In the genomic region with DNA sequence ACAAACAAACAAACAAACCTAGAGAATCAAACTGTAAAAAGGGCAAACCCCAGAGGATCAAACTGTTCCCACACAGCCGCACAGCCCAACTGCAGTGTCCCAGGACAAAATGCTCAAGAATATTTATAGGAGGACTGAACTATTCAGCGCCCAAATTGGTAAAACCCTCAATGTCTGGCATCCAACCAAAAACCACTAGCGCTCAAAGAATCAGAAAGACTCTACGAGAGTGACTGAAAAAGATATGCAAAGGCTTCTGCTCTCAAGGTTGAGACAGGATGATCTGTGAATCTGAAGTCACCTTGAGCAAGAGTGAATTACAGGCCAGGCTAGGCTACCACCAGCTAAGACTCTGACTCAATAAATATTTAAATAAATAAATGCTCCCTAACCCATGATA, we compare ENCODE assay signal across 19 mouse cellular contexts.
"Had no signal": no experiment of that assay in that cellular context is flagged by ENCODE, and none has a peak within 500 bp of the region (broad histone marks: within the 10 kb centered on the region; RNA-seq: fewer than 3 reads in every experiment).

No protein-coding gene starts in this region.

- H3K4me2 ChIP-seq: lung, embryonic 14.5 days; midbrain, embryonic 12.5 days; neural tube, embryonic 13.5 days; neural tube, embryonic 15.5 days had no signal

- H3K27me3 ChIP-seq: midbrain, embryonic 12.5 days; neural tube, embryonic 13.5 days; neural tube, embryonic 15.5 days had no signal

- DNase-seq: lung, adult 18-20 months; lung, embryonic 14.5 days; lung, postnatal 10 days; lung, postnatal 4 days; midbrain, embryonic 14.5 days; retina, postnatal 1 day; right cerebral cortex, adult 18-20 months; right cerebral cortex, postnatal 25 days; right cerebral cortex, postnatal 4 days; spleen, adult 18-20 months; thymus, adult 18-20 months; thymus, postnatal 14 days; thymus, postnatal 36 days had no signal

- H3K36me3 ChIP-seq: midbrain, embryonic 10.5 days; midbrain, embryonic 12.5 days; neural tube, embryonic 13.5 days; neural tube, embryonic 15.5 days had no signal

- ATAC-seq: midbrain, embryonic 16.5 days had no signal

- H3K4me3 ChIP-seq: midbrain, embryonic 10.5 days; midbrain, embryonic 12.5 days; myocyte; neural tube, embryonic 13.5 days; neural tube, embryonic 15.5 days had no signal

- H3K9me3 ChIP-seq: midbrain, embryonic 10.5 days; midbrain, embryonic 12.5 days; neural tube, embryonic 13.5 days; neural tube, embryonic 15.5 days had no signal

- H3K9ac ChIP-seq: lung, embryonic 14.5 days; midbrain, embryonic 12.5 days; neural tube, embryonic 13.5 days; neural tube, embryonic 15.5 days had no signal

- H3K27ac ChIP-seq: midbrain, embryonic 10.5 days; midbrain, embryonic 12.5 days; neural tube, embryonic 13.5 days; neural tube, embryonic 15.5 days had no signal
